Mouse (Mus musculus) lung, postnatal 0 days (tissue): ENCODE measurements around the gene Drp2. TPM values are rescaled to one million over a fixed set of nuclear protein-coding genes. Genes with fewer than 3 reads are reported as not detected.

ENCODE experiments used
- ATAC-seq: fragments of 200-750 bp; cut with Nextera tagmentation; 2 replicates; pipeline ENCODE4 v1.8.0; 2017; ENCODE audit warnings: moderate library complexity
- DNase-seq: peaks from one replicate; pipeline ENCODE4 v3.0.0-alpha.2; 2016; ENCODE audit warnings: low spot score
- H3K27ac ChIP-seq: fragments of 300-500 bp; sonication (generic); 2 replicates; pipeline ENCODE4 v1.5.1; 2014; ENCODE audit warnings: antibody characterized with exemption, mild to moderate bottlenecking, low read length, mixed read lengths
- H3K27me3 ChIP-seq: fragments of 300-500 bp; sonication (generic); replicated peaks from 2 replicates; pipeline ENCODE4 v1.6.1; 2014; ENCODE audit warnings: low read length, mixed read lengths; ENCODE audit not compliant: insufficient read depth
- H3K36me3 ChIP-seq: fragments of 300-500 bp; sonication (generic); 2 replicates; pipeline ENCODE4 v1.6.1; 2014; ENCODE audit warnings: low read length, mixed read lengths; ENCODE audit not compliant: insufficient read depth
- H3K4me1 ChIP-seq: fragments of 300-500 bp; sonication (generic); 2 replicates; pipeline ENCODE4 v1.6.1; 2014; ENCODE audit warnings: antibody characterized with exemption, low read depth, low read length, mixed read lengths; ENCODE audit not compliant: insufficient read depth
- H3K4me2 ChIP-seq: fragments of 300-500 bp; sonication (generic); replicated peaks from 2 replicates; pipeline ENCODE4 v1.6.1; 2014; ENCODE audit warnings: low read depth, mild to moderate bottlenecking, low read length, moderate library complexity, mixed read lengths
- H3K4me3 ChIP-seq: fragments of 300-500 bp; sonication (generic); 2 replicates; pipeline ENCODE4 v1.5.1; 2014; ENCODE audit warnings: low read depth, low read length
- H3K9ac ChIP-seq: fragments of 300-500 bp; sonication (generic); replicated peaks from 2 replicates; pipeline ENCODE4 v1.6.1; 2014; ENCODE audit warnings: low read depth, mild to moderate bottlenecking
- H3K9me3 ChIP-seq: fragments of 300-500 bp; sonication (generic); 2 replicates; pipeline ENCODE4 v1.6.1; 2016; ENCODE audit warnings: low read length, mixed read lengths
- CTCF ChIP-seq: IDR thresholded peaks from 2 replicates; pipeline ENCODE4 v1.5.1; 2016; ENCODE audit warnings: antibody characterized with exemption, mild to moderate bottlenecking
- EP300 ChIP-seq: IDR thresholded peaks from 2 replicates; pipeline ENCODE4 v1.6.1; 2016; ENCODE audit warnings: antibody characterized with exemption, mild to moderate bottlenecking, control low read depth
- WGBS: fragments of 180-500 bp; shearing (Covaris S2); extraction: QIAGEN DNeasy Blood & Tissue Kit; methylation state at CpG from one replicate; pipeline ENCODE4 v1.1.7; 2014; 5-methylcytosine and 5-hydroxymethylcytosine counted together
- polyA plus RNA-seq: library from polyadenylated mRNA; unstranded; fragments of >200 nt; fragmentation: Nextera tagmentation; extraction: Ambion mirVana; gene quantifications from 2 replicates; pipeline ENCODE4 v1.2.1, GENCODE M21; 2015

The Drp2 gene
- polyA plus RNA-seq, 1 experiment from 2014 or later: 0.06 TPM

DNA sequence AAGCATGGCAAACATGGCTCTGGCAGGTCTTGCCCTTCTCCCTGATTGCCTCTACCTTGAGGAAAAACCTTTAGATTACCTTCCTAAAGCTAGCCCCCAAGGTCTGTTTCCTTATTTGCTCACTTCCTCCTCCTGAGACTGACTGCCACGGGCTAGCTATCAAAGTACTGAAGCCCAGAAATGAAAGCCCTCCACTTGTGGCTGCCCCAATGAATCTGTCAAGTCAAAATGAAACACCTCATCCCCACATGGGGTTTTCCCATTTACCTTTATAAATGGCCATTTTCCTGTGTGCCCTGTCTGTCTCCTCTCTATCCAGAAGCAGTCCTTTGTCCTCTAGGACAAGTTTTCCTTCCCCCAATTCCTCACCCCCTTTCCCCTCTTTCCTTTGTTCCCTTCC lies 30.2 kb upstream of the Drp2 start:
- Histone ChIP-seq H3K36me3 (no peaks in the 10 kb centered on the region), H3K4me3 (no peak overlapping the region), H3K4me1 (no peaks in the 10 kb centered on the region), H3K27me3 (no peaks in the 10 kb centered on the region), H3K27ac (no peak overlapping the region), H3K9ac (no peak overlapping the region), H3K4me2 (no peak overlapping the region), H3K9me3 (no peaks in the 10 kb centered on the region)
- no peak for ATAC-seq
- TF ChIP-seq EP300 (no peak), CTCF (no peak)
- WGBS: 15% methylated on average over 1 of the region's 1 CpGs
- DNase-seq: no peak

DNA sequence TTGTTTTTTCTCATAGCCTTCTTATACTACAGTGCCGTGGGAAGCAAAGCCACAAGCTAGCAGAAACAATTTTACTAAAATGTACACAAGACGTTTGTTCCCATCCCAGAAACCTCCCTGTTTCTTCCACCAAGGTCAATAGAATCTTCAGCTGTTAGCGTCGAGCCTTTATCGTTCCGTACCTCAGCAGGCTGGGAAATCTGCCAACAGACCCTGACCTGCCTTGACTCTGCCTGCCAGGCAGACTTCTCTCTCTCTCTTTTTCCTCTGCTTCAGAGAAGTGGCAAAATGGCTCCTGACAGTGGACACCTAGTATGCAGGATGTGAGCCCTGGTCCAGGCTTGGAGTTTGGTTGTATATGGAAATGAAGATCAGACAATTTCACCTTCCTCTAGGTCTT lies 19.5 kb upstream of the Drp2 start:
- Histone ChIP-seq H3K4me2 (no peak overlapping the region), H3K9ac (no peak overlapping the region), H3K4me1 (no peaks in the 10 kb centered on the region), H3K27me3 (no peaks in the 10 kb centered on the region), H3K27ac (no peak overlapping the region), H3K36me3 (no peaks in the 10 kb centered on the region), H3K9me3 (no peaks in the 10 kb centered on the region), H3K4me3 (no peak overlapping the region)
- 56% methylated on average over 6 of the region's 6 CpGs for WGBS
- TF ChIP-seq CTCF: no peak
- no peak for TF ChIP-seq EP300
- ATAC-seq (no peak), DNase-seq (no peak)

GRCm38 (mm10) chrX:134398972-134399371 lies 5.4 kb upstream of the Drp2 start:
- Histone ChIP-seq H3K36me3 (no peaks in the 10 kb centered on the region), H3K27ac (no peak overlapping the region), H3K4me3 (no peak overlapping the region), H3K9me3 (no peaks in the 10 kb centered on the region), H3K9ac (no peak overlapping the region), H3K27me3 (no peaks in the 10 kb centered on the region), H3K4me2 (no peak overlapping the region), H3K4me1 (no peaks in the 10 kb centered on the region)
- DNase-seq (no peak), ATAC-seq (no peak)
- WGBS: 66% methylated on average over 2 of the region's 2 CpGs
- no peak for TF ChIP-seq CTCF
- no peak for TF ChIP-seq EP300

DNA sequence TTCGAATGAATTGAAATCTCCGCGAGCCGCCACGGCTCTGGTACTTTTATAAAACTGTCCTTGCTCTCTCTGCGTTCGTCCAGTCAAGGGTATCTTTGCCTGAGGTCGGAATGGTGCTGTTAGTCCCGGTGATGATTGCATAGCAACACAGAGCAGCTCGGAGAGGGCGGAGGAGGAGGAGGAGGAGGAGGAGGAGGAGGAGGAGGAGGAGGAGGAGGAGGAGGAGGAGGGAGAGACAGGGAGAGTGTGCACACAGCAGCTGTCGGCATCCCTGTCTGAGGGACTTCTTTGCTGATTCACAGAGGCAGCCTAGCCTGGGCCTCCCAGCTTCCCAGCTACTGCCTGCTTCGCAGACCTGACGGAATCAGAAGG lies 219 bp downstream of the Drp2 start:
- Histone ChIP-seq H3K4me3 (peak overlapping the region; percentile 19; the same call in 1 of the 2 replicates), H3K36me3 (no peaks in the 10 kb centered on the region), H3K4me1 (no peaks in the 10 kb centered on the region), H3K9ac (no peak overlapping the region), H3K4me2 (peak overlapping the region; percentile 54), H3K27me3 (no peaks in the 10 kb centered on the region), H3K9me3 (no peaks in the 10 kb centered on the region), H3K27ac (no peak overlapping the region)
- no peak for TF ChIP-seq EP300
- TF ChIP-seq CTCF: no peak
- ATAC-seq (no peak), DNase-seq (no peak)
- 30% methylated on average over 11 of the region's 14 CpGs for WGBS

- H3K36me3 ChIP-seq: no peaks in the 10 kb centered on the region
- no peaks in the 10 kb centered on the region for H3K9me3 ChIP-seq
- DNase-seq (no peak), ATAC-seq (no peak)
- no peak overlapping the region for H3K9ac ChIP-seq
- H3K4me3 ChIP-seq: no peak overlapping the region
- H3K27me3 ChIP-seq: no peaks in the 10 kb centered on the region
- no peak overlapping the region for H3K4me2 ChIP-seq
- H3K4me1 ChIP-seq: no peaks in the 10 kb centered on the region
- WGBS: 69% methylated on average over 6 of the region's 6 CpGs
- TF ChIP-seq CTCF (no peak), EP300 (no peak)
- no peak overlapping the region for H3K27ac ChIP-seq
Observed at GRCm38 (mm10) chrX:134409354-134409900, 5.1 kb downstream of the Drp2 start.

- no peaks in the 10 kb centered on the region for H3K27me3 ChIP-seq
- WGBS: 65% methylated on average over 1 of the region's 1 CpGs
- H3K4me2 ChIP-seq: no peak overlapping the region
- H3K4me1 ChIP-seq: no peaks in the 10 kb centered on the region
- no peak overlapping the region for H3K27ac ChIP-seq
- no peak overlapping the region for H3K9ac ChIP-seq
- TF ChIP-seq EP300 (no peak), CTCF (no peak)
- no peaks in the 10 kb centered on the region for H3K36me3 ChIP-seq
- DNase-seq: no peak
- no peak overlapping the region for H3K4me3 ChIP-seq
- no peaks in the 10 kb centered on the region for H3K9me3 ChIP-seq
- no peak for ATAC-seq
Observed at GRCm38 (mm10) chrX:134412096-134412495, 7.7 kb downstream of the Drp2 start.

- ATAC-seq (no peak), DNase-seq (no peak)
- Histone ChIP-seq H3K9me3 (no peaks in the 10 kb centered on the region), H3K4me3 (no peak overlapping the region), H3K4me1 (no peaks in the 10 kb centered on the region), H3K27ac (no peak overlapping the region), H3K4me2 (no peak overlapping the region), H3K9ac (no peak overlapping the region), H3K36me3 (no peaks in the 10 kb centered on the region), H3K27me3 (no peaks in the 10 kb centered on the region)
- no peak for TF ChIP-seq CTCF
- WGBS: 76% methylated on average over 5 of the region's 5 CpGs
Observed at GRCm38 (mm10) chrX:134420097-134420496, 15.7 kb downstream of the Drp2 start.
